Mouse (Mus musculus) neural tube, embryonic 11.5 days (tissue): ENCODE data around the gene Olfr161. TPM values are rescaled to one million over a fixed set of nuclear protein-coding genes. Genes with fewer than 3 reads are reported as not detected.
"Not testable (repeated sequence)": the region's sequence is repeated elsewhere in the genome, so short reads cannot be mapped to it uniquely, and the experiment has no call there.

Experiments used
- ATAC-seq: fragments of 200-750 bp; cut with Nextera tagmentation; 2 replicates; pipeline ENCODE4 v1.8.0; 2017; ENCODE audit warnings: moderate number of reproducible peaks, mild to moderate bottlenecking, moderate TSS enrichment, moderate library complexity; ENCODE audit not compliant: insufficient read depth, low FRiP score, low TSS enrichment
- DNase-seq: peaks from one replicate; pipeline ENCODE4 v3.0.0-alpha.2; 2015; ENCODE audit warnings: low spot score
- H3K27ac ChIP-seq: fragments of 300-500 bp; sonication (generic); 2 replicates; pipeline ENCODE4 v1.5.1; 2014; ENCODE audit warnings: low read depth, mild to moderate bottlenecking, low read length
- H3K27me3 ChIP-seq: fragments of 300-500 bp; sonication (generic); 2 replicates; pipeline ENCODE4 v1.6.1; 2014; ENCODE audit warnings: mild to moderate bottlenecking, low read length, mixed read lengths; ENCODE audit not compliant: control insufficient read depth, insufficient read depth
- H3K36me3 ChIP-seq: fragments of 300-500 bp; sonication (generic); 2 replicates; pipeline ENCODE4 v1.6.1; 2014; ENCODE audit warnings: mild to moderate bottlenecking, low read length, moderate library complexity, mixed read lengths; ENCODE audit not compliant: control insufficient read depth, insufficient read depth
- H3K4me1 ChIP-seq: fragments of 300-500 bp; sonication (generic); 2 replicates; pipeline ENCODE4 v1.6.1; 2014; ENCODE audit warnings: low read length, mixed read lengths; ENCODE audit not compliant: control insufficient read depth, insufficient read depth
- H3K4me2 ChIP-seq: fragments of 300-500 bp; sonication (generic); 2 replicates; pipeline ENCODE4 v1.6.1; 2014; ENCODE audit warnings: low read depth, mild to moderate bottlenecking, moderate library complexity
- H3K4me3 ChIP-seq: fragments of 300-500 bp; sonication (generic); 2 replicates; pipeline ENCODE4 v1.5.1; 2014; ENCODE audit warnings: low read depth, low read length
- H3K9ac ChIP-seq: fragments of 300-500 bp; sonication (generic); 2 replicates; pipeline ENCODE4 v1.6.1; 2014; ENCODE audit warnings: mild to moderate bottlenecking, low read length
- H3K9me3 ChIP-seq: fragments of 300-500 bp; sonication (generic); 2 replicates; pipeline ENCODE4 v1.6.1; 2016; ENCODE audit warnings: low read length; ENCODE audit not compliant: control insufficient read depth
- WGBS: fragments of 180-500 bp; shearing (Covaris S2); extraction: QIAGEN DNeasy Blood & Tissue Kit; methylation state at CpG from one replicate; pipeline ENCODE4 v1.1.7; 2014; 5-methylcytosine and 5-hydroxymethylcytosine counted together
- polyA plus RNA-seq: library from polyadenylated mRNA; unstranded; fragments of >200 nt; fragmentation: Nextera tagmentation; extraction: Ambion mirVana; gene quantifications from 2 replicates; pipeline ENCODE4 v1.2.1, GENCODE M21; 2014

Olfr161 gene
- not detected in 2 replicates for polyA plus RNA-seq

DNA sequence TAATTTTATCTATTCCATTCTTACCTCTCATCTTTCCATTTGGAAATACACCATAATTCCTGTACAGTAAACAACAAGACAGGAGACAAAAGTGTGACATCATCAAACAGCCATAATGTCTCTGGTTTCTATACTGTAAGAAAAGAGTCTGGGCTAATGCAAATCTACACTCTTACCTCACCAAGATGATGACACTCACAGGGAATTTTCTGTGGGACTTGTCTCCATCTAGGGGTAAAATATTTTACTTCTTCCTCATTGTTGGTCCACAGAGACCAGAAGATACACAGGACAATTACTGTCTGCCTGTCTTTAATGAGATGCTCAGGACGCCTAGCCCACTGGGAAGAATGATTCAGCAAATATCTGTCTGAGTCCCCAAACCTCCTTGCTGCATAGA is at the start of gene Olfr161:
Olfr161 (plus strand) TSS at position 352 of the 400 bp plus-strand sequence.
- no peak within 1 kb of the TSS for H3K9ac ChIP-seq
- no peaks in the 10 kb centered on the region for H3K36me3 ChIP-seq
- no peaks in the 10 kb centered on the region for H3K27me3 ChIP-seq
- no peak within 1 kb of the TSS for H3K4me3 ChIP-seq
- 0 out of 2 replicates have a peak, but pooled peaks cover 4% of the 10 kb centered on the region for H3K9me3 ChIP-seq
- H3K4me2 ChIP-seq = no peak within 1 kb of the TSS
- DNase-seq = no peak
- WGBS = 90% methylated on average over 1 of the region's 1 CpGs
- no peak for ATAC-seq
- no peaks in the 10 kb centered on the region for H3K4me1 ChIP-seq
- no peak within 1 kb of the TSS for H3K27ac ChIP-seq

DNA sequence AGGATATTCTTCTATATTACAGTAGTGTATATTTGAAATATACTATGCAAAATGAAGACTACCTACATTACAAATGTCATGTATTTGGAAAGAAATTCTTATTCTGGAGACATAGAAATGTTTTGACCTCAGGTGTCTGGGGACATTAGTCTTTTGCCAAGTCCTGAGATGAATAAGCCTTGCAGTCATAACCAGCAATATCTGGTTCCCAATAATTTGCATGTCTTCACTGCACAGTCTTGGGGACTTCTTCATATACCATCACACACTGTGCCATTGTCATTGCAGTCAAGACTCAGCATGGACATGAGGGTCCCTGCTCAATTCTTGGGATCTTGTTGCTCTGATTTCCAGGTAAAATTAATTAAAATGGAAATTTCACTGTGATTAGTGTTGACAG is 27.3 kb upstream of the Olfr161 start:
- no peak overlapping the region for H3K4me2 ChIP-seq
- no peak overlapping the region for H3K27ac ChIP-seq
- H3K36me3 ChIP-seq = no peaks in the 10 kb centered on the region
- H3K27me3 ChIP-seq = no peaks in the 10 kb centered on the region
- H3K9me3 ChIP-seq = peaks cover 4% of the 10 kb centered on the region; the same call in 1 of the 2 replicates
- H3K4me3 ChIP-seq = no peak overlapping the region
- ATAC-seq (no peak), DNase-seq (no peak)
- H3K9ac ChIP-seq = no peak overlapping the region
- no peaks in the 10 kb centered on the region for H3K4me1 ChIP-seq

DNA sequence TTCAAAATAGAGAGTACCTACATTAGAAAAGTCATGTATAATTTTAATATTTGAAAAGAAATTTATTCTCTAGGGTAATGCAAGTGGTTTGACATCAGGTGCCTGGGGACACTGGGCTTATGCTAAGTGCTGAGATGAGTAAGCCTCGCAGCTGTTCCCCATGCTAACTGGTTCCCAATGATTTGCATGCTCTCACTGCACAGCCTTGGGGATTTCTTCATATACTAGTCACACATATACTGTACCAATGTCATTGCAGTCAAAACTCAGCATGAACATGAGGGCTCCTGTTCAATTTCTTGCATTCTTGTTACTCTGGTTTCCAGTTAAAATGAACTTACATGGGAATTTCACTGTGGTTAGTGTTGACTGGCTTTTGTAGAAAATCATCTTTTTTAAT is 13.2 kb upstream of the Olfr161 start:
- not testable (repeated sequence) for DNase-seq, H3K9me3 ChIP-seq, ATAC-seq, H3K4me3 ChIP-seq, H3K4me2 ChIP-seq, H3K36me3 ChIP-seq, H3K27me3 ChIP-seq, H3K27ac ChIP-seq, H3K9ac ChIP-seq, H3K4me1 ChIP-seq
- 55% methylated on average over 1 of the region's 1 CpGs for WGBS

DNA sequence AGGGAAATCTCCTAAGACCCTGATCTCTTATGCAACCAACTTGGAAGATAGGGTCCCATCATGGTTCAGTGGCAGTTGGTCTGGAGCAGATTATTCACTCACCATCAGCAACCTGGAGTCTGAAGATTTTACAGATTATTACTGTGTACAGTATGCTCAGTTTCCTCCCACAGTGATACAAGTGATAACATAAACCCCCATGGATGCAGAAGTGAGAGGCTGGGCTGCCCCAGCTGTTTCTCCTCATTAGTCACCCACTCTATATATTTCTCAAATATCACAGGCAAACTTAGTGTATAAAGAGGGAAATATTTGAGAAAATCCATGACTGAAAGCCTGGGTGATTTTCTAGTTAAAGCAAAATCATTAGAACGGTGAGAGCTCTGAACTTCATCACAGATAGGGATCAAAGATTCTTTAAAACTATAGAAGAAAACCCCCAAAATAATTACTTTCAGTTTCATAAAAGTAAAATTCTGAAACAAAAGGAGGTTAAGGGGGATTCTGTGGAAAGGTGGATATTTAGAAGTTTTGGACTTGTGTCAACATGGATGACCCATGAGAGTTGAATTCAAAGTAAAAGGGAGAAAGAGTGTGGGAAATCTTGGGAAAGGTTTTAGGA is 12.5 kb upstream of the Olfr161 start:
- not testable (repeated sequence) for ATAC-seq, H3K9me3 ChIP-seq, H3K27ac ChIP-seq, H3K4me1 ChIP-seq, H3K9ac ChIP-seq, H3K4me3 ChIP-seq, H3K4me2 ChIP-seq, H3K36me3 ChIP-seq, DNase-seq, H3K27me3 ChIP-seq
- WGBS = 85% methylated on average over 1 of the region's 1 CpGs

DNA sequence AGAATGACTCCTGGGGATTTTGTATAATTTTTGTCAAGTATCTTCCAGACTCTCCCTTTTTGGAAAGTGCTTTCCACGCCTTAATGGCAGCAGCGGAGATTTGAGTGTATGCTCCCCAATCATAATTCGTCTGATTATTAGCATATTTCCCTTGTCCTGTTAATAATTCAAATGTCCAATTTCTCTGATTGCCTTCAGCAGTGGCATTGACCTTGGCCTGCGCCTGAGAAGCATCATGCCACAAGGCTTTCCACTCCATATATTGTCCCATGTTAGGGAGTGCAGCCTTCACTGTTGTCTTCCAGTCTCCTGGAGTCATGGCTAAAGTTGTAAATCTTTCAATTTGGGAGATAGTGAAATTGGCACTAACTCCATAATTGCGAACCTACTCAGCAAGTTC is 40.5 kb downstream of the Olfr161 start:
- not testable (repeated sequence) for ATAC-seq, H3K4me1 ChIP-seq, H3K27me3 ChIP-seq, H3K9ac ChIP-seq, H3K36me3 ChIP-seq, H3K4me2 ChIP-seq, DNase-seq, H3K4me3 ChIP-seq, H3K9me3 ChIP-seq, H3K27ac ChIP-seq
- WGBS = 90% methylated on average over 5 of the region's 5 CpGs

DNA sequence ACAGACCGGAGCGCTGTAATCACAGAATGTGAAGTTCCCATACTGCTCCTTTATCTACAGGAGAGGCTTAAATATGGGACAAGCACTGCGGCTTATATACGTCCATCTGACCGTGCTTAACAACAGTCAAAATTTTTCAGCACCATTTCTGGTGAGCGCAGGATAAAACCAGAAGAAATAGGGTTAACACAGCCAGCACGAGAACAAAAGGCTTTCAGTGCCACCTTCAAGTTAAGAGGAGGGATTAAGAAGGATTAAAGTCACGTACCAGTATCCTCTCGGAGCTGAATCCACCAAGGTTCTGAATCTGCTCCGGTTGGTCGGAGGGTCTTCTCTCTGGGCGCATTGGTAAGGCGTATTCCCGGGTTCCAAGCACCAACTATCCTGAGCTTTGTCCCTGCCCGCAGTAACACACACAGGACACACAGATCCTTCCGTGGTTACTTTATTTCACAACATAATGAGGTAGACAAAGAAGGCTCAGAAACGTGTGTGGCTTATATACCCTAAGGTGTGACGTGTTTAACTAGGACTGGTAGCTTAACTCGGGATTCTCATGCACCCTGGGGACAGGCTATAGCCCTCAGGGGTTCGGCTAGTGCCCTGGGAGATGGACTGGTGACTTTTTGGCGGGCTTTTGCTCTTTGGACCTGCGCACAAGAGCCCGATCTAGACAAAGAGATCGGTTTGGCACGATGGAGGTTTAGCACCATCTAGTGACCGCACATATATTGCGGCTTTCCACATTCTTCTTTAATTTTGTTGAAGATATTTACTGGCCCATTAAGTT is 41.9 kb downstream of the Olfr161 start:
- Histone ChIP-seq H3K9ac (peak overlapping the region; percentile 40; the same call in 1 of the 2 replicates), H3K4me2 (peak overlapping the region; percentile 24; the same call in 1 of the 2 replicates)
- H3K27ac ChIP-seq, H3K4me1 ChIP-seq, H3K4me3 ChIP-seq, H3K9me3 ChIP-seq, H3K36me3 ChIP-seq, H3K27me3 ChIP-seq: not testable (repeated sequence)
- 46% methylated on average over 27 of the region's 27 CpGs for WGBS
- peak; percentile 68 for ATAC-seq
- peak; percentile 51 for DNase-seq

Other genes starting within 250 kb of the Olfr161 start
- 0.07 TPM in 1 of 2 replicates, not detected in the other for gene Mefv, start 127.1 kb downstream of the Olfr161 start, polyA plus RNA-seq
- gene Zfp263, start 153.1 kb downstream of the Olfr161 start, polyA plus RNA-seq = 26.7 and 27.7 TPM in 2 replicates
- gene Olfr15, start 239.8 kb downstream of the Olfr161 start, polyA plus RNA-seq = not detected in 2 replicates